ENCODE assay signal across 10 mouse cellular contexts in genomic region chr4:121056342-121056741, GRCm38 (mm10). TPM values are rescaled to one million over a fixed set of nuclear protein-coding genes. Genes with fewer than 3 reads are reported as not detected.
A peak's percentile ranks its signal among the peaks of the same experiment; 100 is the strongest.
DNase-seq lines count a peak whose midpoint lies in the region; ATAC-seq and TF ChIP-seq lines count a peak whose summit lies in the region.
"Had no signal": no experiment of that assay in that cellular context is flagged by ENCODE, and none has a peak within 500 bp of the region (broad histone marks: within the 10 kb centered on the region; RNA-seq: fewer than 3 reads in every experiment).

No protein-coding gene starts in this region.

- H3K4me1 ChIP-seq in hindbrain, postnatal 0 days (ENCODE audit: insufficient read depth, low read length) = no peaks in the 10 kb centered on the region
- peaks cover 15% of the 10 kb centered on the region for H3K4me1 ChIP-seq in hindbrain, embryonic 12.5 days
- H3K4me1 ChIP-seq in thymus, adult 2 months (replicated peaks; ENCODE audit: control insufficient read depth, insufficient read depth, low read length) = no peaks in the 10 kb centered on the region

- no peak overlapping the region for H3K4me2 ChIP-seq in hindbrain, postnatal 0 days (ENCODE audit: low read depth, low read length)
- no peak overlapping the region for H3K4me2 ChIP-seq in hindbrain, embryonic 12.5 days (replicated peaks)

- ATAC-seq in hindbrain, postnatal 0 days = no peak
- no peak for ATAC-seq in hindbrain, embryonic 12.5 days (ENCODE audit: low FRiP score)
- ATAC-seq in granulocyte monocyte progenitor cell, adult 5-6 weeks (replicated peaks; ENCODE audit: poor library complexity, severe bottlenecking) = peak; percentile 57

- no peak for DNase-seq in hindbrain, postnatal 0 days (ENCODE audit: low spot score)
- peak; percentile 44 for DNase-seq in thymus, adult 2 months
- no peak for DNase-seq in thymus, adult 18-20 months
- DNase-seq in thymus, postnatal 4 days = peak; percentile 71
- no peak for DNase-seq in layer of hippocampus, adult 9-11 months
- no peak for DNase-seq in adrenal gland, postnatal 10 days

- no peak overlapping the region for H3K4me3 ChIP-seq in hindbrain, postnatal 0 days (ENCODE audit: low read length)
- H3K4me3 ChIP-seq in hindbrain, embryonic 12.5 days = no peak overlapping the region
- no peak overlapping the region for H3K4me3 ChIP-seq in thymus, adult 2 months (ENCODE audit: control insufficient read depth, insufficient read depth, low read length)

- peak; percentile 65 for TF ChIP-seq CTCF in hindbrain, postnatal 0 days (IDR thresholded peaks at IDR 0.05; ENCODE audit: low read depth)
- peak; percentile 64; the same call in 1 of the 2 replicates for TF ChIP-seq CTCF in thymus, adult 2 months (IDR thresholded peaks at IDR 0.05; ENCODE audit: borderline replicate concordance, control insufficient read depth, extremely low read depth, insufficient read depth, low read length, poor library complexity)

- TF ChIP-seq POLR2A in thymus, adult 2 months (IDR thresholded peaks at IDR 0.05; ENCODE audit: control insufficient read depth, extremely low read depth, insufficient read depth, low read length, poor library complexity) = no peak

- H3K36me3 ChIP-seq in hindbrain, postnatal 0 days (ENCODE audit: insufficient read depth, low read length) = peaks cover 7% of the 10 kb centered on the region; the same call in 1 of the 2 replicates
- peaks cover 27% of the 10 kb centered on the region for H3K36me3 ChIP-seq in hindbrain, embryonic 12.5 days
- peaks cover 12% of the 10 kb centered on the region for H3K36me3 ChIP-seq in thymus, adult 2 months (ENCODE audit: control insufficient read depth, insufficient read depth, low read length)

- H3K27ac ChIP-seq in hindbrain, postnatal 0 days = no peak overlapping the region
- H3K27ac ChIP-seq in hindbrain, embryonic 12.5 days = no peak overlapping the region
- no peak overlapping the region for H3K27ac ChIP-seq in thymus, adult 2 months (ENCODE audit: control insufficient read depth, insufficient read depth, low read length)

- 47% methylated on average over 3 of the region's 3 CpGs for WGBS in hindbrain, postnatal 0 days
- WGBS in hindbrain, embryonic 12.5 days = 52% methylated on average over 3 of the region's 3 CpGs
- 64% methylated on average over 3 of the region's 3 CpGs for WGBS in thymus, adult 2 months

- H3K27me3 ChIP-seq in hindbrain, postnatal 0 days (ENCODE audit: insufficient read depth, low read length) = no peaks in the 10 kb centered on the region
- H3K27me3 ChIP-seq in hindbrain, embryonic 12.5 days = peaks cover 24% of the 10 kb centered on the region
- no peaks in the 10 kb centered on the region for H3K27me3 ChIP-seq in thymus, adult 2 months (ENCODE audit: control insufficient read depth, insufficient read depth, low read length)

- no peak overlapping the region for H3K9ac ChIP-seq in hindbrain, postnatal 0 days (replicated peaks; ENCODE audit: low read length)
- H3K9ac ChIP-seq in hindbrain, embryonic 12.5 days = no peak overlapping the region

- no peaks in the 10 kb centered on the region for H3K9me3 ChIP-seq in hindbrain, postnatal 0 days (ENCODE audit: low read length)
- no peaks in the 10 kb centered on the region for H3K9me3 ChIP-seq in hindbrain, embryonic 12.5 days (replicated peaks)

RNA-seq across cellular contexts. Expression of gene Col9a2, which starts 17.2 kb away (rescaled TPM):
- total RNA-seq in hindbrain, postnatal 0 days (2014; rRNA removed) = 39.8 and 43.5 TPM in 2 replicates
- 22.8 and 23.8 TPM in 2 replicates for polyA plus RNA-seq in hindbrain, postnatal 0 days (2015; fragmentation: Nextera tagmentation; extraction: Ambion mirVana)
- polyA plus RNA-seq in hindbrain, embryonic 12.5 days (2016; fragmentation: Nextera tagmentation; extraction: Ambion mirVana) = 55.6 and 63.0 TPM in 2 replicates
- polyA plus RNA-seq in thymus, adult 2 months (2012; rRNA removed) = 0.20 and 0.38 TPM in 2 replicates
- not detected in 2 replicates for total RNA-seq in granulocyte monocyte progenitor cell, adult 5-6 weeks (2014; fragmentation: Nextera tagmentation)
- not detected in 2 replicates for total RNA-seq in granulocyte monocyte progenitor cell, adult 5-6 weeks (2017)
- 1 to 10 TPM; 1.3 to 2.3 TPM for total RNA-seq in adrenal gland, postnatal 10 days (2021)

RNA-seq across cellular contexts. Expression of gene Smap2, which starts 39.3 kb away (rescaled TPM):
- 78.4 and 79.8 TPM in 2 replicates for total RNA-seq in hindbrain, postnatal 0 days (2014; rRNA removed)
- 37.4 and 42.0 TPM in 2 replicates for polyA plus RNA-seq in hindbrain, postnatal 0 days (2015; fragmentation: Nextera tagmentation; extraction: Ambion mirVana)
- 36.2 and 41.7 TPM in 2 replicates for polyA plus RNA-seq in hindbrain, embryonic 12.5 days (2016; fragmentation: Nextera tagmentation; extraction: Ambion mirVana)
- polyA plus RNA-seq in thymus, adult 2 months (2012; rRNA removed) = 87.4 and 88.9 TPM in 2 replicates
- total RNA-seq in granulocyte monocyte progenitor cell, adult 5-6 weeks (2014; fragmentation: Nextera tagmentation) = 44.9 and 53.4 TPM in 2 replicates
- total RNA-seq in granulocyte monocyte progenitor cell, adult 5-6 weeks (2017) = 16.4 and 18.2 TPM in 2 replicates
- 10 to 100 TPM; 34.1 to 34.4 TPM for total RNA-seq in adrenal gland, postnatal 10 days (2021)

RNA-seq across cellular contexts. Expression of gene Zmpste24, which starts 41.7 kb away (rescaled TPM):
- 20.5 and 21.7 TPM in 2 replicates for total RNA-seq in hindbrain, postnatal 0 days (2014; rRNA removed)
- polyA plus RNA-seq in hindbrain, postnatal 0 days (2015; fragmentation: Nextera tagmentation; extraction: Ambion mirVana) = 21.3 and 23.0 TPM in 2 replicates
- polyA plus RNA-seq in hindbrain, embryonic 12.5 days (2016; fragmentation: Nextera tagmentation; extraction: Ambion mirVana) = 32.5 and 35.1 TPM in 2 replicates
- polyA plus RNA-seq in thymus, adult 2 months (2012; rRNA removed) = 22.0 and 26.4 TPM in 2 replicates
- 45.8 and 60.4 TPM in 2 replicates for total RNA-seq in granulocyte monocyte progenitor cell, adult 5-6 weeks (2014; fragmentation: Nextera tagmentation)
- 61.7 and 81.3 TPM in 2 replicates for total RNA-seq in granulocyte monocyte progenitor cell, adult 5-6 weeks (2017)
- total RNA-seq in adrenal gland, postnatal 10 days (2021) = 10 to 100 TPM; 30.8 to 31.1 TPM

RNA-seq across cellular contexts. Expression of gene Tmco2, which starts 52.7 kb away (rescaled TPM):
- total RNA-seq in hindbrain, postnatal 0 days (2014; rRNA removed) = not detected in 2 replicates
- 0.21 TPM in 1 of 2 replicates, not detected in the other for polyA plus RNA-seq in hindbrain, postnatal 0 days (2015; fragmentation: Nextera tagmentation; extraction: Ambion mirVana)
- not detected in 2 replicates for polyA plus RNA-seq in hindbrain, embryonic 12.5 days (2016; fragmentation: Nextera tagmentation; extraction: Ambion mirVana)
- polyA plus RNA-seq in thymus, adult 2 months (2012; rRNA removed) = not detected in 2 replicates
- not detected in 2 replicates for total RNA-seq in granulocyte monocyte progenitor cell, adult 5-6 weeks (2014; fragmentation: Nextera tagmentation)
- not detected in 2 replicates for total RNA-seq in granulocyte monocyte progenitor cell, adult 5-6 weeks (2017)
- total RNA-seq in adrenal gland, postnatal 10 days (2021) = not detected
- polyA plus RNA-seq: kidney, embryonic 14.5 days; lung, embryonic 16.5 days had no signal

Comparison
In these comparisons a context has a peak if more than half of its experiments do, and no peak if none do; other contexts are left out.
1. DNase-seq: peak in thymus, adult 2 months (single experiment) and thymus, postnatal 4 days (single experiment); none in hindbrain, postnatal 0 days (single experiment), thymus, adult 18-20 months (0 of 2), layer of hippocampus, adult 9-11 months (single experiment) and adrenal gland, postnatal 10 days (single experiment).
2. RNA of gene Col9a2, which starts 17.2 kb away (total RNA-seq): 39.8 to 43.5 TPM in hindbrain, postnatal 0 days; 1.3 to 2.3 TPM in adrenal gland, postnatal 10 days and not detected in granulocyte monocyte progenitor cell, adult 5-6 weeks; every median in the first group is over 10 times any median in the second.